Mouse (Mus musculus): Measurements from ENCODE around the gene Exoc6b.
A peak's percentile ranks its signal among the peaks of the same experiment; 100 is the strongest.

The Exoc6b gene

GRCm38 (mm10) chr6:84585686-84586300 lies 483.5 kb downstream of the Exoc6b start:
- no peak for DNase-seq (ENCODE audit: low spot score)

GRCm38 (mm10) chr6:84584783-84585685 lies 484.3 kb downstream of the Exoc6b start:
- no peak for DNase-seq (ENCODE audit: low spot score)

- DNase-seq (ENCODE audit: low spot score): no peak
Observed at GRCm38 (mm10) chr6:84583841-84584782, 485.2 kb downstream of the Exoc6b start.

- DNase-seq (ENCODE audit: low spot score): no peak
Observed at GRCm38 (mm10) chr6:84583371-84583770, 485.9 kb downstream of the Exoc6b start.

- DNase-seq (ENCODE audit: low spot score): no peak
Observed at GRCm38 (mm10) chr6:84582826-84583225, 486.5 kb downstream of the Exoc6b start.

- DNase-seq (ENCODE audit: low spot score): no peak
Observed at GRCm38 (mm10) chr6:84581833-84582445, 487.4 kb downstream of the Exoc6b start.

GRCm38 (mm10) chr6:84580979-84581832 lies 488.1 kb downstream of the Exoc6b start:
- no peak for DNase-seq (ENCODE audit: low spot score)

- peak; percentile 15 for DNase-seq (ENCODE audit: low spot score)
Observed at GRCm38 (mm10) chr6:84579508-84579907, 489.8 kb downstream of the Exoc6b start.

- peak; percentile 29 for DNase-seq (ENCODE audit: low spot score)
Observed at GRCm38 (mm10) chr6:84578928-84579327, 490.4 kb downstream of the Exoc6b start.

- DNase-seq (ENCODE audit: low spot score): peak; percentile 71
Observed at GRCm38 (mm10) chr6:84577898-84578297, 491.4 kb downstream of the Exoc6b start.

- no peak for DNase-seq (ENCODE audit: low spot score)
Observed at GRCm38 (mm10) chr6:84573905-84574660, 495.2 kb downstream of the Exoc6b start.

- peak; percentile 46 for DNase-seq (ENCODE audit: low spot score)
Observed at GRCm38 (mm10) chr6:84570039-84570438, 499.3 kb downstream of the Exoc6b start.

GRCm38 (mm10) chr6:84569590-84569989 lies 499.7 kb downstream of the Exoc6b start:
- peak; percentile 34 for DNase-seq (ENCODE audit: low spot score)

- no peak for DNase-seq (ENCODE audit: low spot score)
Observed at GRCm38 (mm10) chr6:84568880-84569279, 500.4 kb downstream of the Exoc6b start.

Measured in adipocyte (in vitro differentiated cells).